Mouse (Mus musculus): Measurements from ENCODE around the gene Mthfs. TPM values are rescaled to one million over a fixed set of nuclear protein-coding genes. Genes with fewer than 3 reads are reported as not detected.
"Not testable (repeated sequence)": the region's sequence is repeated elsewhere in the genome, so short reads cannot be mapped to it uniquely, and the experiment has no call there.

Gene Mthfs
- total and polyA plus RNA-seq, 2 experiments from 2014 or later = 12.3 to 19.7 TPM

DNA sequence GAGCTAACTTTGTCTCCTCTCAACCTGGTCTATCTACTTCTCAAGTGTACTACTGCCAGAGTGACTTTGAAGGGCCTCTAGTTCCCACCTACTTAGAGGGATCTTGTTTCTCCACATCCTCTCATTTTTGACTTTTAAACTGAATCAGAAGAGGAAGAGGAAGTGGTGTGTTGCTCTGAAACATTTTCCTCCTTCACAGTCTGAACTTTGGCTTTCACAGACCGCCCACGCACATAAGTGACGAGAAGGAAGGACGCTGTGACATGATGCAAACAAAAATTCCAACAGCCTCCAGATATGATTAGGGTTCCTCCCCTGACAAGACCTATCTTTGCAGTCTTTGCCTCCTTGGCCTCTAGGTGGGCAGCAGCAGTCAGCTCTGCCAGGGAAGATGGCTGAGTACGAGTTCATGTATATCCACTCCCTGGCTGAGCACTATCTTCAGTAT, 11.5 kb upstream of the Mthfs start, which contains the start of the genes Bcl2a1b and Gm29094:
Gene Bcl2a1b (plus strand): TSS at position 241 of the 448 bp plus-strand sequence.
Gene Gm29094 (plus strand): TSS at position 411 of the 448 bp plus-strand sequence.
- H3K4me1 ChIP-seq (ENCODE audit: control insufficient read depth, insufficient read depth); H3K27me3 ChIP-seq (ENCODE audit: control insufficient read depth, insufficient read depth, low read length); ATAC-seq (ENCODE audit: insufficient read depth, low read depth); H3K36me3 ChIP-seq (replicated peaks; ENCODE audit: control insufficient read depth, insufficient read depth, low read length); H3K9ac ChIP-seq (replicated peaks; ENCODE audit: low read depth, low read length); H3K4me2 ChIP-seq (ENCODE audit: low read depth, low read length); H3K27ac ChIP-seq (ENCODE audit: low read depth); H3K4me3 ChIP-seq (ENCODE audit: low read depth, low read length); DNase-seq (ENCODE audit: low spot score); H3K9me3 ChIP-seq (replicated peaks; ENCODE audit: control insufficient read depth, low read length): not testable (repeated sequence)
- 44% methylated on average over 5 of the region's 5 CpGs for WGBS

DNA sequence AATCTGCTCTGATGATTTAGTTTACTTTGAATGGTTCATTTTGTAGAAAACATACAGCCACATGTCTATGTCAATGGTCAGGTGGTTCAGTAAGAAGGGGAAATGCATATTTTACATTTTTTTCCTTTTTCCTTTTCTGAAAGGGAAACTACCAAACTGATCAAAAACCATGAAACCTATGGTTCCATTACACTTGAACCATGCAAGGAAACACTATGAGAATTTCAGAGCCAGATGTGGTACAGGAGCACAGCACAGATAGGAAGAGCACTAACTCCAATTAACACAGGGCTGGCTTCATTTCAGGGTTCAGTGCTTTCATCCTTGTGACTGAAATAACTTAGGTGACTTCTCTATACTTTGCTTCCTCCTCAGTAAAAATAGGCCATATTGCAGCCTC, 8.2 kb upstream of the Mthfs start:
- not testable (repeated sequence) for H3K4me3 ChIP-seq (ENCODE audit: low read depth, low read length); H3K4me2 ChIP-seq (ENCODE audit: low read depth, low read length); H3K36me3 ChIP-seq (replicated peaks; ENCODE audit: control insufficient read depth, insufficient read depth, low read length); H3K27ac ChIP-seq (ENCODE audit: low read depth); ATAC-seq (ENCODE audit: insufficient read depth, low read depth); DNase-seq (ENCODE audit: low spot score); H3K9ac ChIP-seq (replicated peaks; ENCODE audit: low read depth, low read length); H3K27me3 ChIP-seq (ENCODE audit: control insufficient read depth, insufficient read depth, low read length); H3K4me1 ChIP-seq (ENCODE audit: control insufficient read depth, insufficient read depth); H3K9me3 ChIP-seq (replicated peaks; ENCODE audit: control insufficient read depth, low read length)

DNA sequence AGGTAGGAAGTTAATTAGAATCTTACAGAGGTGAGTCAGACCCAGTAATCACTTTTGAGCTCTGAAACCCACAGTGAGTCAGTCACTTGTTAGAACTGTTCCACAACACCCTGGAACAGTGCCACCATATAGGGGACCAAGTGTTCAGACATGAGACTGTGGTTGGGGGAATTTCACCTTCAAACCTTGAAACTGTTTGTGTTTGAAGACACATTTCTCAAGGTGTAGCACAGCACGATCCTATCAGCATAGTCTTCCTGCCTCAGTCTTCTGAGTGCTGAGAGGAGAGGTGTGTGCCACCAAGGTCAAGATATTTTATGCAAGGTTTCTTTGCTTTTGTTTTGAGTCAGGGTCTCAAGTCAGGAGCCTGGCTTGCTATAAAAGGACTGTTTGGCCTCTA, 1.5 kb upstream of the Mthfs start:
- not testable (repeated sequence) for ATAC-seq (ENCODE audit: insufficient read depth, low read depth); H3K4me2 ChIP-seq (ENCODE audit: low read depth, low read length)
- 54% methylated on average over 1 of the region's 1 CpGs for WGBS

DNA sequence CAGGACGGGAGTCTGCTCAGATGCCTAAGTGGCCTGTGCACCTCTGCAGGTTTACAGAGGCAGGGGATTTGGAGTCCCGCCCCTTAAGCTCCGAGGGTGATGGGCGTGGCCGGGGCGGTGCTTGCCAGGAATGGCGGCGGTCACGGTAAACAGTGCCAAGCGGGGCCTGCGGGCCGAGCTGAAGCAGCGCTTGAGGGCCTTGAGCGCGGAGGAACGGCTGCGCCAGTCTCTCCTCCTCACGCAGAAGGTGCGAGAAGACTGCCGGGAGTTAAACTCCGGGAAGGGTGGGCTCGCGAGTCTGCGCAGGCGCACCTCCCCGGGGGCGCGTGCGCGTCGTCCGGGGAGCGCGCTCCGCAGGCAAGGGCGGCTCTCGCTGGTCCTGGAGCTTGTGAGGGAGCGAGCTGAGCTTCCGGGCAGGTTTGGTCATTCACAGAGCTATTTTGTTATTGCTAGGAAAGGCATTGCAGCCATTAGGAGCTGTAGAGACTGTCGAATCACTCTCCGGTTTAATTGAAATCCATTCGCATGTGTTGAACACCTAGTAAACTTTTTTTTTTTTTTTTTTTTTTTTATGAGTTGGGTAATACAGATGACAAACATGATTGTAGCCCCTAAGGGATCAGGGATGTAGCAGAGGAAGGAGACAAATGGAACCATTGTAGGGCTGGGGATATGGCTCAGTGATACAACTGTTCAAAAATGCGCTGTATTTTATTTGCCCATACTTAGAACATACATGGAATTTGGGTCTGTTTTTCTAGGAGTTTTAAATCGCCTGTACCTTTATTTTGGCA, 786 bp downstream of the Mthfs start:
- peak overlapping the region; percentile 38 for H3K4me3 ChIP-seq (ENCODE audit: low read depth, low read length)
- not testable (repeated sequence) for H3K36me3 ChIP-seq (replicated peaks; ENCODE audit: control insufficient read depth, insufficient read depth, low read length); H3K9me3 ChIP-seq (replicated peaks; ENCODE audit: control insufficient read depth, low read length); H3K9ac ChIP-seq (replicated peaks; ENCODE audit: low read depth, low read length); DNase-seq (ENCODE audit: low spot score); H3K4me1 ChIP-seq (ENCODE audit: control insufficient read depth, insufficient read depth); H3K27me3 ChIP-seq (ENCODE audit: control insufficient read depth, insufficient read depth, low read length)
- H3K4me2 ChIP-seq (ENCODE audit: low read depth, low read length) = peak overlapping the region; percentile 41
- peak overlapping the region; percentile 83 for H3K27ac ChIP-seq (ENCODE audit: low read depth)
- 10% methylated on average over 5 of the region's 44 CpGs for WGBS
- ATAC-seq (ENCODE audit: insufficient read depth, low read depth) = peak; percentile 91

More for the DNA sequence above, 1.5 kb upstream of the Mthfs start:
- not testable (repeated sequence) for H3K4me1 ChIP-seq (ENCODE audit: control insufficient read depth, insufficient read depth); H3K27me3 ChIP-seq (ENCODE audit: control insufficient read depth, insufficient read depth, low read length); H3K9ac ChIP-seq (replicated peaks; ENCODE audit: low read depth, low read length); DNase-seq (ENCODE audit: low spot score); H3K36me3 ChIP-seq (replicated peaks; ENCODE audit: control insufficient read depth, insufficient read depth, low read length); H3K9me3 ChIP-seq (replicated peaks; ENCODE audit: control insufficient read depth, low read length); H3K4me3 ChIP-seq (ENCODE audit: low read depth, low read length); H3K27ac ChIP-seq (ENCODE audit: low read depth)

DNA sequence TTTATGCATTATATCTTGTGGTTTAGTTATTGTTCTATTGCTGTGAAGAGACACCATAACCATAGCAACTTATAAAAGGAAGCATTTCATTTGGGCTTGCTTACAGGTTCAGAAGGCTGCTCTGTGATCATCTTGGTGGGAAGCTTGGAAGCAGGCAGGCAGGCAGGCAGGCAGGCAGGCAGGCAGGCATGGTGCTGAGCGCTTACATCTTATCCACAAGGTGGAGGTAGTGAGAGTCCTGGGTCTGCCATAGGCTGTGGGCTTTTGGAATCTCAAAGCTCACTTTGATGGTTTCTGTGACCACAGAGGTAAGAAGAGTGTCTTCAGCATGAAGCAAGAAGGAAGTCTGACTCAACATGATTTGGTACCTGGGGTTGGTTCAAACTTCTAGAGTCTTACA, 2.0 kb downstream of the Mthfs start:
- not testable (repeated sequence) for H3K36me3 ChIP-seq (replicated peaks; ENCODE audit: control insufficient read depth, insufficient read depth, low read length); H3K27ac ChIP-seq (ENCODE audit: low read depth); ATAC-seq (ENCODE audit: insufficient read depth, low read depth); H3K9ac ChIP-seq (replicated peaks; ENCODE audit: low read depth, low read length); H3K4me2 ChIP-seq (ENCODE audit: low read depth, low read length); H3K4me3 ChIP-seq (ENCODE audit: low read depth, low read length); DNase-seq (ENCODE audit: low spot score); H3K27me3 ChIP-seq (ENCODE audit: control insufficient read depth, insufficient read depth, low read length); H3K9me3 ChIP-seq (replicated peaks; ENCODE audit: control insufficient read depth, low read length); H3K4me1 ChIP-seq (ENCODE audit: control insufficient read depth, insufficient read depth)
- WGBS = 60% methylated on average over 1 of the region's 1 CpGs

DNA sequence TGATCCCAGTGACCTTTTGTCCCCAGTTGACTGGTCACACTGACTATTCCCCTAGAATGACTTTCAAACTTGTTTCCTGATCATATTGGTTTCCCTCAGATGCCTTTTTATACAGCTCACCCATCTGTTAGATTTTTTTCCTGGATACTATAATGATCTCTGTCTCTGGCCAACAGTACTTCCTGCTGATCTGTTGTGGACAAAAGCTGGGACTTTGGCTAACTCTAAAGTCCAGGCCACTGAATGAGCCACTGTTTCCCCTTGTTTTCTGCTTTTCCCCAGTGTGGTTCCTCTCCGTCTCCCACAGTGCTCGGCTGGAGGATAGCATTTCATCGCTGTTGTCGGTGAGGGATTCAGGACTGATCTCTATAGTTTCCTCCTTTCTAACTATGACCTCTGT, 7.7 kb downstream of the Mthfs start:
- not testable (repeated sequence) for H3K27ac ChIP-seq (ENCODE audit: low read depth); H3K4me2 ChIP-seq (ENCODE audit: low read depth, low read length); H3K4me1 ChIP-seq (ENCODE audit: control insufficient read depth, insufficient read depth); DNase-seq (ENCODE audit: low spot score); ATAC-seq (ENCODE audit: insufficient read depth, low read depth); H3K27me3 ChIP-seq (ENCODE audit: control insufficient read depth, insufficient read depth, low read length); H3K36me3 ChIP-seq (replicated peaks; ENCODE audit: control insufficient read depth, insufficient read depth, low read length); H3K9ac ChIP-seq (replicated peaks; ENCODE audit: low read depth, low read length); H3K9me3 ChIP-seq (replicated peaks; ENCODE audit: control insufficient read depth, low read length); H3K4me3 ChIP-seq (ENCODE audit: low read depth, low read length)
- WGBS = 87% methylated on average over 4 of the region's 4 CpGs

DNA sequence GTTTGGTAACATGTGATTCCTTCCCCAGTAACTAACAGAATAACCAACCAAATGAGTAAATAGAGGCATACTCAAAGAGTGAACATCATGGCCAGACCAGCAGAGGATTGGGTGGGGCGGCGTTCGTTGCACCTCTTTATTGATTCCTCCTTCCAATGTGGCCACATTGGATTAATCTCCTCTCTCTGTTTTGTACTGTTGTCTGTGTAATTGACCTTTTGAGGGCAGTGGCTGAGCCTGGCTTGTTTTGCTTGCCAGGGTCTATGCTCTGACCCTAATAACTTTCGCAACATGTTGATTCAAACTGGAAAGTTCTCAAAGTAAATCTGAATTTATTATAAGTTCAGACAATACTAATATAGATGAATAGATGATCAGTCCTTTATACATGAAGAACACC, 9.2 kb downstream of the Mthfs start:
- not testable (repeated sequence) for DNase-seq (ENCODE audit: low spot score); H3K9ac ChIP-seq (replicated peaks; ENCODE audit: low read depth, low read length); H3K4me1 ChIP-seq (ENCODE audit: control insufficient read depth, insufficient read depth); H3K36me3 ChIP-seq (replicated peaks; ENCODE audit: control insufficient read depth, insufficient read depth, low read length); H3K27ac ChIP-seq (ENCODE audit: low read depth); ATAC-seq (ENCODE audit: insufficient read depth, low read depth); H3K4me2 ChIP-seq (ENCODE audit: low read depth, low read length); H3K9me3 ChIP-seq (replicated peaks; ENCODE audit: control insufficient read depth, low read length); H3K4me3 ChIP-seq (ENCODE audit: low read depth, low read length); H3K27me3 ChIP-seq (ENCODE audit: control insufficient read depth, insufficient read depth, low read length)
- 96% methylated on average over 3 of the region's 4 CpGs for WGBS

DNA sequence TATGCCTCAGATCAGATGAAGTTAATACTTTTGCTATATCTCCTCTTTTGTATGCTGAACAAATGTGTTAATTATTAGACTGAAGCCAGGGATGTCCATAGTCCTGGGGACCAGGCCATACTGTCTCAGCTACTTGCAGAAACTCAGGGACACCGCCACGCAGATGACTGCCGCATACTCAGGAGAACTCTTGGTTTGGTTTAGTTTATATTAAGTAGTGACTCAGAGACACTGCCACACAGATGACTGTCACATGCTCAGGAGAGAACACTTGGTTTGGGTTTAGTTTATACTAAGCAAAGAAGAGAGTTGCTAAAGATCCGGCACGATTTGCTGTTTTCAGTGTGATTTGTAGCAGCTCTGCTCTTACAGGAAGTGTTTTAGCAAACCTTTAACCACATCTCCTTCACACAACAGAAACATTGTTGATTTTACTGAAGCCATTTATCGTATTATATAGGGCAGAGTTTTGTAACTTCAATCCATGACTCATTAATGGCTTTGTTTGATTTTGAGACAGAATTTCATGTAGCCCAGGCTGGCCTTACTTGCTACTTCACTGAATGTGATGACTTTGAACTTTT, 10.3 kb downstream of the Mthfs start:
- not testable (repeated sequence) for H3K4me3 ChIP-seq (ENCODE audit: low read depth, low read length); H3K27me3 ChIP-seq (ENCODE audit: control insufficient read depth, insufficient read depth, low read length); H3K36me3 ChIP-seq (replicated peaks; ENCODE audit: control insufficient read depth, insufficient read depth, low read length); ATAC-seq (ENCODE audit: insufficient read depth, low read depth); H3K9ac ChIP-seq (replicated peaks; ENCODE audit: low read depth, low read length); H3K4me1 ChIP-seq (ENCODE audit: control insufficient read depth, insufficient read depth); H3K9me3 ChIP-seq (replicated peaks; ENCODE audit: control insufficient read depth, low read length); H3K27ac ChIP-seq (ENCODE audit: low read depth); H3K4me2 ChIP-seq (ENCODE audit: low read depth, low read length); DNase-seq (ENCODE audit: low spot score)
- 83% methylated on average over 6 of the region's 6 CpGs for WGBS
